Mouse (Mus musculus) v-Abl transformed pro-B cells (cell line): ENCODE data around the gene Slco1b2.
"Not testable (repeated sequence)": the region's sequence is repeated elsewhere in the genome, so short reads cannot be mapped to it uniquely, and the experiment has no call there.

Experiments used
- in situ Hi-C, 2 experiments: fragments of 400-800 bp; cut with MboI; formaldehyde crosslinking; loops; one replicate each; pipeline ENCODE4 v1.15.1; 2025; ENCODE audit not compliant: unreplicated experiment in 2 of 2

Slco1b2 gene

GRCm38 (mm10) chr6:141629291-141629690 is at the start of gene Slco1b2:
Gene Slco1b2 (plus strand): TSS chr6:141629518.
- in situ Hi-C loops, result no loop called here

DNA sequence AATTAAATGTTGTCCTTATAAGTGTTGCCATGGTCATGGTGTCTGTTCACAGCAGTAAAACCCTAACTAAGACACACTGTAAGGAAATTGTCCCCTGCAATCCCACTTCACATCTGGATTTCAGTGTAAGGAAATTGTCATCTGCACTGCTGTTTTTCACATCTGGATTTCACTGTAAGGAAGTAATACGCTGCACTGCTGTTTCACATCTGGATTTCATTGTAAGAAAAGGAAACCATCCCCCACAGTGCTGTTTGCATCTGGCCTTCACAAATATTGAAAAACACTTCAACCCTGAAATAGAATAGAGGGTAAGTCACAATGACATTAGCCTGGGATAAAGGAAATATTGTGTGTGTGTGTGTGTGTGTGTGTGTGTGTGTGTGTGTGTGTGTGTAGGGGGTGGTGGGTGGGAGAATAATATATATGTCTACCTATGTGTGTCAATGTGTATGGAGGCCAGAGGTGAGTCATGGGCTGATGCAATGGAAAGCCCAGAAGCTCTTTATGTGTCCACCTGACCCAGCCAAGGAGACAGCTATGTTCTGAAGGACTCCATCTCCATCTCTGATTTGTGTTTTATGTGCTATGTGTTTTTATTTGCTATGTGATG is 44.4 kb upstream of the Slco1b2 start:
- in situ Hi-C loops, result no loop called here

DNA sequence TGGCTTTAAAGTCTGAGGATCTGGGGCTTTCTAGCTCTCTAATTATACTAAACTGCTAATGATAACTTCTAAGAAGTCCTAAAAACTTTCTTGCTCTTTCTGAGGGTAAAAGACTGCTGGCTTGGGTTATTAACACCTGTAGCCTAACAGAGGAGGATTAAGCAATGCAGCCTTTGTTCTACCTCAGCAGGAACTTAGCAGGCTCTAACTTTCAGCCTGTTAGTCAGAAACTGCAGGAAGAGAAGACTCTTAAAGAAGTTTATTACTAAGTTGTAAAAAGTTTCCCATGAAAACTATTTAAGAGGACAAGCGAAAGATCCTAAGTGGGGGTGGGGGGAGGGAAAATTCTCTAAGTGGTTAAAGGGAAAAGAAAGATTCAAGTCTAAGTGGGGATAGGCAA is 39.3 kb upstream of the Slco1b2 start:
- in situ Hi-C loops, result no loop called here

GRCm38 (mm10) chr6:141590598-141591200 is 38.6 kb upstream of the Slco1b2 start:
- in situ Hi-C loops, result not testable (repeated sequence)

GRCm38 (mm10) chr6:141596081-141596480 is 33.2 kb upstream of the Slco1b2 start:
- in situ Hi-C loops, result no loop called here

DNA sequence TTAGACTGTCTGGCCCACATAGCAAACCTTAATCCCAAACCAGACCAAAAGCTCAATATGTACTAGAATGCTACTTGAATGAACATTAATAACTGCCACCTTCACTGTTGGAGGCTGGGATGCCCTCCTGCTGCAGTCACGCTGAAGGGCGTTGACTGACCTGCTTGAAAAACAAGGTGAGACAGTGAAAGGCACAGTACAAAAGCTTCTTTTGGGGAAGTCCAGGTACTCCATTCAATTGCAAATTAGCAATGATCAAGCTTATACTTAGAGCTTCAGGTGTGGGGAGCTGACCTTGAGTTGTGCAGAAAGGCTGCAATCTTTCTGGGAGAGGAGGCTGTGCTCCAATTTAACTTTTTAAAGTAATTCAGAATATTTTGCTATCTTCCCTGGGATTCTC is 32.3 kb upstream of the Slco1b2 start:
- in situ Hi-C loops, result no loop called here

GRCm38 (mm10) chr6:141600940-141601339 is 28.4 kb upstream of the Slco1b2 start:
- in situ Hi-C loops, result no loop called here

- in situ Hi-C loops, result no loop called here
Observed at GRCm38 (mm10) chr6:141610702-141611260, 18.5 kb upstream of the Slco1b2 start.

- in situ Hi-C loops, result no loop called here
Observed at GRCm38 (mm10) chr6:141614017-141614416, 15.3 kb upstream of the Slco1b2 start.

GRCm38 (mm10) chr6:141615348-141615747 is 14.0 kb upstream of the Slco1b2 start:
- in situ Hi-C loops, result no loop called here

DNA sequence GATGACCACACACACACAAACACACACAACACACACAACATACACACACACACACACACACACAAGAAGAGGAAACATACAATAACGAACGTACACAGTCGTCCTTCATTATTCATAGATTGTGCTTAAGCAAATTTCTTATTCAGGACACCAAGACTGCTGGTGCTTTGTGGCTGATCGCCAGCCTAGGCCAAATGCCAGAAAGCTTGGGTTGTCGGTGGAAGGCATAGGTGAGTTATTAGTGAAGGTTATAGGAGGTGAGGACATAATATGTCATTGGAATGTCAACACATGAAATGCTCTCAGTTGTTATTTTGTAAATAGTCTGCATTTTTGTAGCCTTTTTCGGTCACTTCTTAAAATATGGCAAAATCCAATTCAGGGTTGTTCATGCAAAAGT is 3.6 kb downstream of the Slco1b2 start:
- in situ Hi-C loops, result no loop called here

- in situ Hi-C loops, result no loop called here
Observed at GRCm38 (mm10) chr6:141635250-141635649, 5.9 kb downstream of the Slco1b2 start.

GRCm38 (mm10) chr6:141640639-141641038 is 11.3 kb downstream of the Slco1b2 start:
- in situ Hi-C loops, result no loop called here

DNA sequence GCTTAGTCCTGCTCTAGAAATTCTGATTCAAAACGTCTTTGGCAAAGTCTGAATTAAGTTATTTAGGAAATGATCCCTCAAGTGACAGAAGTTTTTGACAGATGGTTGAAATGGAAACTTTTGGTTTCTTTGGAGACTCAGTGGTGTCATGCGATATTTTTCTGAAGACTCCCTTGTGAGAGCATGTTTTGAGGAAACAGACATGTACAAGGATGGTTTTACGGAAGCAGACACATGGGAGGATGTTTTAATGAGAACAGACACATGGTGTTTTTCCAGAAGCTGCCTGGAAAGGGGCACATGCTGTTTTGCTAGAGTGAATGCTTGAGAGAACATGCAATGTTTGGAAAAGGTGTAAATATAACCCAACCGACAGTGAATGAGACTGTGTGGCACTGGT is 57.7 kb downstream of the Slco1b2 start:
- in situ Hi-C loops, result no loop called here

GRCm38 (mm10) chr6:141691246-141691645 is 61.9 kb downstream of the Slco1b2 start:
- in situ Hi-C loops, result no loop called here
